Mouse (Mus musculus) cerebellum, adult 9-10 months (tissue): ENCODE measurements around the gene Celsr1.

Source experiments
- DNase-seq: peaks from one replicate; pipeline ENCODE4 v3.0.0; 2022

Celsr1 gene

GRCm38 (mm10) chr15:86064191-86064849, 30.7 kb upstream of the Celsr1 start:
- DNase-seq = no peak

- DNase-seq = peak; percentile 24
Measured at GRCm38 (mm10) chr15:86061848-86062481, 28.4 kb upstream of the Celsr1 start.

DNA sequence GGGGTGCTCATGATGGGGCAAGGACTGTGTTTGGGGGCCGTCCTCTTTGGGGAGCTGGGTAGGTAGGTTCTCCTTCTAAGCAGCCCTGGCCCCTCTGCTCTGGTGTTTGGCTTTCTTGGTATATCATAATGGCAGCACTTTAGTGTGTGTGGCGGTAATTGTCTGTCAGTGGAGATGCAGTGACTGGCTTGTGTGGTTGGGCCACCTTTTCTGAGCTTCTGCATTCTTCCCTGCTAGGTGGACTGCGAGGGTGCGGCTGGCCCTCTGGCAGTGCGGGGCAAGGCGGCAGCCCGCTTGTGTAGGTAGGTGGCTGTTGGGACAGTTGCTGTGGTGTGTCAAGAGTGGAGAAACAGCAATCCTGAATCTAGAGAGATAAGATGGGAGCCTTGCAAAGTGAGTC, 27.6 kb upstream of the Celsr1 start:
- peak; percentile 25 for DNase-seq

DNA sequence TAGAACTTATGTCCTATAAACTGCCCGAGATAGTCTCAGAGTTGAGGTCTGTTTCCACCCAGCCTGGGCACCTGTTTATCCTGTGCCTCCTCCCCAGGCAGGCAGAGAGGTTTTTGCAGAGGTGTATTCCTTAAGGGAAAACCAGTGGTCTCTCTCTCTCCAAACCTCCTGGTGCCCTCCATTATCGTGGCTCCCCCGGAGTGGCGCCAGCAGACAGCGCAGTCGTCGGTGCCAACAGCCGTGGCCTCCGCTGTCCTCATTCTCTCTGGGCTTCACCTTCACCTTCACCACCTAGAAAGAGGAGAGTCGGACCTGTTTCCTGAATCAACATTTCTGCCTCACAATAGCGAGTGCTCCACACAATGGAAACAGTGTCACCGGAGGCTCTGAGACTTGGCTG, 27.0 kb upstream of the Celsr1 start:
- no peak for DNase-seq

GRCm38 (mm10) chr15:86059835-86060380, 26.3 kb upstream of the Celsr1 start:
- no peak for DNase-seq

GRCm38 (mm10) chr15:86058931-86059834, 25.6 kb upstream of the Celsr1 start:
- peak; percentile 78 for DNase-seq

DNA sequence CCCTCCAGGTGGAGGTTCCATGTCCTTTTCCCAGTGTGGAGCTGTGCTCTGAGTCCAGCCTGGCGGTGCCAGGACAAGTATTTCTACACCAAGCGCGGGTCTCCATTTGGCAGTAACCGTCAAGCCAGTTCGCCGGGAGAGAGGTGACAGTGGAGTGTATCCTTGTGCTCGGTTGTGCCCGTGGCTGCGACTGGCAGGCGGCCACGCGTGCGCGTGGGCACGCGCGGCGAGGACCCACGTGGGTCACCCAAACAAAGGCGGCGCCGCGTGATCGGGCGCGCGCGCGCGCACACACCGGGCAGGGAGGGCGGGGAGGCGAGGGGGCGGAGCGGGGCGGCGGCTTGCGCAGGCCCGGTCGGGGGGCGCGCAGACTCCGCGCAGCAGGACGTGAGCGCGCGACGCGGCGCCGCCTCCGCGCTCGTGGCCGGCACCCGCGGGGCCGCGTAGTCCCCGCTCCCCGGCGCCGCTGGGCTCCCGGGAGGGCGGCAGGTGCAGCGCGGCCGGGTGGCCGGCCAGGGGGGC, 24.9 kb upstream of the Celsr1 start:
- DNase-seq = peak; percentile 92

GRCm38 (mm10) chr15:86057908-86058307, 24.3 kb upstream of the Celsr1 start:
- peak; percentile 74 for DNase-seq

DNA sequence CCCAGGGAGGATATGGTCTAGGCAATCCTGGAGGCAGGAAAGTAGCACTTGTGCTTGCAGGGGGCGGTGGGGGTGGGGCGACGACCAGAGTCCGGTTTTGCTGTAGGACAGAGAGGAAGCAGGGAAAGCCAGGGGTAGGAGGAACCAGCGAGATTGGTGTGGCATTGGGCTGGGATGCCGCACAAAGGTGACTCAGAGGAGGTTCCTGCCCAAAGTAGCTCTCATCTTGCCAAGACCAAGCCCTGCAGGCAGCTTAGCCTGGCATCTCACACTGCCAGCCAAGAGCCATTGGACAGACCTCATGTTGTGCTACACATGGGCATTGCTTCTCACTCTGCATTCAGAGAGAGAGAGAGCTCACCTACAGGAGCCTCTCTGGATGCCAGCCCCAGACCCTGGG, 23.8 kb upstream of the Celsr1 start, which contains the start of gene Gramd4:
TSS of gene Gramd4 (plus strand) at position 283 of the 400 bp plus-strand sequence.
- DNase-seq = peak; percentile 92

DNA sequence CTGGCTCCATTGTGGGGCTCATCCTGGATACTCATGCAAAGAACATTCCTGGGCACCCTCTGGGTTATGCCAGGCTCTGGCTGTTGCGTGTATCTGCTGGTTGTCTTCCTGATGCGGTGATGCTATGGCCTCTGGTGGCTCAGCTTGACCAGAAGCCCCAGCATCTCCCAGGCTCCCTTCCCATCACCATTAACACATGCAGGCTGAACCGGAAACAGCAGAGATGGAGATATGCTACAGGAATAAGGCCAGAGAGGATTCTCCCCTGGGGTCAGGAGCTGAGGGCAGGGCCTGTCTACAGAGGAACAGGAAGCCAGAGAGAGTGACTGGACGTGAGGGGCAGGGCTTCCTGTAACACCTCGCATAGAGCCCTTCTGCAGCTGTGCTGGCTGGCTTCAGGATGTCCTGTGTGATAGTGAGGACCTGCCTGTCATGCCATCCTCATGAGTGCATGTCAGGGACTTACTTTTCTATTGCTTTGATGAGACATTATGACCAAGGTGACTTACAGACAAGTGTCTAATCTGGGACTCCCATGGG, 22.7 kb upstream of the Celsr1 start:
- peak; percentile 57 for DNase-seq

- DNase-seq = peak; percentile 30
Measured at GRCm38 (mm10) chr15:86054861-86055260, 21.3 kb upstream of the Celsr1 start.

- DNase-seq = peak; percentile 89
Measured at GRCm38 (mm10) chr15:86053890-86054536, 20.4 kb upstream of the Celsr1 start.

DNA sequence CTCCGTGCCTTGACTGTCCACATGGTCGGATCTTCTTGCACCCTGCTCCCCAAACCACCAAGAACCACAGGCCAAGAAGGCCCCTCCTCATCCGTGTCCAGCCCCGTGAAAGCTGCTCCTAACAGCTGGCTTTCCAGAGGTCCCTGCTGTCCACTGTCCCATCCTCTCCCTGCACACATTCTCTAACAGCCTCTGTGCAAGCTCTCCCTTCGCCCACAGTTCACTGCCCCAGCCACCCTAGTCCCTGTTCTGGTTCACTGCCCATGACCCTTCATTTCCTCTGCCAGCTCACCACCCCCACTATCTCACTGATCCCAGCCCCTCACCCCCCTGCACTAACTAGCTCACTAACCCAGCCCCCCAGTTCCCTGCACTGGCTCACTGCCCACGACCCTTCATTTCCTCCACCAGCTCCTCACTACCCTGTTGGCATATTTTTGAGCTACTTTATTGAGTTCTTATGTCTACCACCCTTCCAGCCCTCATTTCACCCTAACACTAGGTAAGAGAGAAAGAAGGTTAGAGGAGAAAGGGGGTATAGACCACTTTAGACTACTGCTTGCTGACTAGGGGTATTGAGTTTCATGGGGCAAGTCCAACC, 18.4 kb upstream of the Celsr1 start:
- no peak for DNase-seq

GRCm38 (mm10) chr15:86051152-86051551, 17.6 kb upstream of the Celsr1 start:
- DNase-seq = no peak

- DNase-seq = peak; percentile 69
Measured at GRCm38 (mm10) chr15:86050170-86050743, 16.7 kb upstream of the Celsr1 start.

GRCm38 (mm10) chr15:86049510-86049909, 15.9 kb upstream of the Celsr1 start:
- DNase-seq = peak; percentile 38

DNA sequence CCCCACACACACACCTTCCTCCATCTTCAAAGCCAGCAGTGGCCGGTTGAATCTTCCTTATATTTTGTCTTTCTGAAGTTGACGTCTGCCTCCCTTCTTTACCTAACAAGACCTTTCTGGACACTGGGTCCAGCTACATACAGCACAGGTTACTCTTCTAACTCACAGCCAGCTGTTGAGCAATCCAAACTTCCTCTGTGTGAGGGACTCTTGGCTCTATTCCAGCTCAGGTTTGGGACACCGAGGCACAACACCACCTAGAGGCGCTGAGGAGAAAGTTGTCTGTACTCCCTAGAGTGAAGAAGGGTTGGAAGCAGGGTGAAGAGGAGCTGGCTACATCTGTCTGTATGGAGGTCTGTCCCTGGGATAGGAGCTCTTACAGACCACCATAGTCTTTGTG, 8.8 kb upstream of the Celsr1 start:
- DNase-seq = no peak

GRCm38 (mm10) chr15:86041421-86041820, 7.8 kb upstream of the Celsr1 start:
- no peak for DNase-seq

- DNase-seq = peak; percentile 77
Measured at GRCm38 (mm10) chr15:86038802-86039201, 5.2 kb upstream of the Celsr1 start.

DNA sequence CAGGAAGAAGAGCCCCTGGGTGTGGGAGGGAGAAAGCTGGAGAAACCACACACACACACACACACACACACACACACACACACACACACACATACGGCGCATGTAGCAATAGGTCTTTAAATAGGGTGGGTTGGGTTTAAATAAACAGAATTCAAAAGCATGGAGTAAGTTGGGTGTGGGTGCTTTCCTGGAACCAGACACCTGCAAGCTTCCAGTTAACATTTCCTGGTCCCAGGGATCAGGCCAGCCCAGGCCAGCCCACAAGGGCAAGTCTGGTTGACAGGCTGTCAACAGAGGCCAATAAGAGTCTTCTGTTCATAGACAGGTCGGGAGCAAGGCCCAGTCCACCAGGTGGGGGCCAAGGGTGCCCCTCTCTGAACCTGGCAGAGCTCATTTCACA, 2.3 kb upstream of the Celsr1 start:
- no peak for DNase-seq

DNA sequence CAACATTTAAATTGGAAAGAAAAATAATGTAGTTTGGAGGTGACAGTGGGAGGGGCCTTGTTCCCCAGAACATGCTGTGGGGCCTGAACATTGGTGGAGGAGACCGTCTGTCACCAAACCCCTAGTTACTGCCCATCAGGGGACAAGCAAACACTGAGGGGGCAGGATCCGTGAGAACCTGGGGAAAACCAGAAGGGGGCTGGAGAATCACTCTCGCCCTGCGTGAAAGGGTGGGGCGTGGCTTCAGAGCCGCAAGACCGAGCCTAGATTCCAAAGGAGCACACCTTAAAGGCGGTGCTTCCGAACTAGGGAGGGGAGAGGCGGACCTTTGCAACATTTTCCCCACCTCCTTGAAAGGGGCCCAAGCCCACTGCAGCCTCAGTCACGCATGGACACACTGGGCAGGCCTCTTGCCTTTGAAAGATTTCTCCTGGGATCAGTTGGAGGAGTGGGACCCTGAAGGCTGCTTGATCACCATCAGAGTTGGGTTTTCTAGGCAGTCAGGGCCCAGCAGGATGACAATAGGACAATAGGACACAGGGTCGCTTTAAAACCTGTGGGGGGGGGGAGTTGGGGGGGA, 1.3 kb upstream of the Celsr1 start:
- DNase-seq = no peak
